Mouse (Mus musculus) skeletal muscle tissue, adult 2 months (tissue): ENCODE results near the gene Etv5.

Experiments used
- DNase-seq: peaks from one replicate; pipeline ENCODE4 v3.0.0-alpha.2; 2012; ENCODE audit warnings: low read depth, low spot score

Etv5 gene

DNA sequence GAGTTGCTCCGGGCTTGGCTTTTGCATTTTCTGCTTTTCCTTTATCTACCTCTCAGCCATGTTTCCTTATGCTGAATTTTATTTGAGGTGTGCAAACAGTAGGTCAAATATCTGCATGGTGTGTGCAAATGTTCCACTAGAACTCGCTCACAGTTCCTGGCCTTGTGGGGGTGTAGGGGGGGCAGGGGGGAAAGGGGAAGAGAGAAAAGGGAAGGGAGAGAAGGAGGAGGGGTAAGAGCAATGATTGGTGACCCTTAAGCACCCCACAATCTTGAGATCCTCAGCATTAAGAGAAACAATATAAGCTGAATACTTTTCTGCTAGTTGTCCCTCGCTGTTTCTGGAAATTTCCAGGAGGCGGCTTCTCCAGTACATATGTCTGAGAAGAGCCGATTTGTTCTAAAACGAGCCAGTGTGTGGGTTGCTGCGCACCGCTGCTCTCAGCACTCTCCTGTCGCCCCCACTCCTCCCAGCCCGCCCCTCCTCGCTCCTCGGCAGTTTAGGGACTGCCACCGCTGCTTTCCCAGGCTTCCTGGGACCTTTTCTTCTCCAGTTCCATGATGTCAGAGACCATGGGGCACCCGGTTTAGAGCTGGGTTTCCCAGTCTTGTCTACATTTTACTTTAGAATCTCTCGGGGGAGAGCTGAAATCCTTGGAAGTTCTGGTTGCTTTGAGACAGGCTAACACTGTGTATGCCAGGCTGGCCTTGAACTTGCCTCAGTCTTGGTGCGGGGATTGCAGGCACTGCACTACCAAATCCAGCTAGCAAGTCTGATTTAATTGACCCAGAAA is 90.8 kb downstream of the Etv5 start:
- DNase-seq = no peak

DNA sequence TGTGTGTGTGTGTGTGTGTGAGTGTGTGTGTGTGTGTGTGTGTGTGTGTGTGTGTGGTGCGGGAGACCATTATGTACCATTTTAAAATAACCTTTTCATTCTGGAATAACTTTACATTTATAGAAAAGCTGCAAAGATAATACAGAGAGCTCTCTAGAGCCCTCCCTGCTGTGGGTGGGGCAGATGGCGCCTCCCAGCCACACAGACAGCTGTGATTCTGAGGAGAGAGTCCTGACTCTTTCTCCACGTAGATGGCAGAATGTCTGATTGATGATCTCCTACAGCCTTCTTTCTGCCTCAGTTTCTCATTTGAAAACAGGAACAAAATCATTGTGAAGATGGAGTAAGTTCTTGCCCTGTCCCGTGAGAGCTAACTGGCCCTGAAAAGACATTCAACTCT is 91.5 kb downstream of the Etv5 start:
- DNase-seq = no peak

DNA sequence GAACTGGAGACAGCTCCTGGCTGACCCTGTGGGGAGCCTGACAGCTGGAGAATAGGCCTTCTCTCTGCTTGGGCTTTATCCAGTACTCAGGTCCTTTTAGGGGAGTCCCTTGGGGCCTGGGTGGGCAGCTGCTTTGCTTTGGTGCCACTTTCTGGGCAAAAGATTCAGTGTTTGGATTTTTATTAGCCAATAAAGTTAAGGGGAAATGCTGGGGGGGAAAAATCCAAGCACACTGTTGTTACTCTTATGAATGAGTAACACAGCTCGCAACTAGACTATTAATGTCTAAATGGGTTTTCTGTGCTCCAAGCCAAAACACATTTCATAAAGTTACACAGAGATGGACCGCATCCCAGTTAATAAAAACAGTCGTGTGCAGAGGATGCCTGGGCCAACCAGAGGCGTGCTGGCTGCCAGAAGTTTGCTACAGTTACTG is 98.3 kb downstream of the Etv5 start:
- DNase-seq = peak; percentile 53

DNA sequence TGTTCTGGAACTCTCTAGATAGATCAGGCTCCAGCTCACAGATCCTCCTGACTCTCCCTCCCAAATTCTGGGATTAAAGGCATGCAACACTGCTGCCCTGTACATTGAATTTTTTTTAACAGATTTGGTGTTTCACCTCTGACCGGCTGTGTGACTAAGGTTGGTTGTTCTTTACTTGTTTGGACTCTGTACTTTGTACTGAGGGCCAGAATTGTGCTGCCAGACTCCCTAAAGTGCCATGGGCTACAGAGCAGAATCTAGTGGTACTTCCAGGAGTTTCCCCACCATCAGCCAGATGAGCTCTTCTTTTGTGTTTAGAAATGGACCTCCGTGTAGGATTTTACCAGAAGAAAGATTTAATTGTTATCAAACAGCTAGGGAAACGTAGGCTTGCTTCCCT is 103.7 kb downstream of the Etv5 start:
- DNase-seq = no peak
